Mouse (Mus musculus) liver, adult 2 months (tissue): ENCODE data around the gene Gm14597. TPM values are rescaled to one million over a fixed set of nuclear protein-coding genes. Genes with fewer than 3 reads are reported as not detected.
A peak's percentile ranks its signal among the peaks of the same experiment; 100 is the strongest.

Experiments
- DNase-seq: peaks from one replicate; pipeline ENCODE4 v3.0.0-alpha.2; 2011; ENCODE audit warnings: low read depth, low spot score; ENCODE audit errors: extremely low read depth
- H3K27ac ChIP-seq: fragments of 200-500 bp; replicated peaks from 2 replicates; pipeline ENCODE4 v1.5.1; 2012; ENCODE audit warnings: low read depth, mild to moderate bottlenecking, control low read depth, inconsistent platforms, low read length; ENCODE audit not compliant: insufficient read depth
- H3K27me3 ChIP-seq: fragments of 200-500 bp; 2 replicates; pipeline ENCODE4 v1.6.1; 2012; ENCODE audit warnings: mild to moderate bottlenecking, moderate library complexity, low read length, inconsistent platforms; ENCODE audit not compliant: control insufficient read depth, insufficient read depth
- H3K36me3 ChIP-seq: fragments of 200-500 bp; 2 replicates; pipeline ENCODE4 v1.6.1; 2012; ENCODE audit warnings: low read length, inconsistent platforms; ENCODE audit not compliant: control insufficient read depth, insufficient read depth
- H3K4me1 ChIP-seq: fragments of 200-500 bp; 2 replicates; pipeline ENCODE4 v1.6.1; 2011; ENCODE audit warnings: low read length; ENCODE audit not compliant: control insufficient read depth, insufficient read depth
- H3K4me3 ChIP-seq: fragments of 200-500 bp; 2 replicates; pipeline ENCODE4 v1.5.1; 2011; ENCODE audit warnings: low read depth, mild to moderate bottlenecking, control low read depth, low read length, moderate library complexity; ENCODE audit not compliant: insufficient read depth
- H3K79me2 ChIP-seq: fragments of 200-500 bp; 2 replicates; pipeline ENCODE4 v1.6.1; 2012; ENCODE audit warnings: inconsistent platforms, mild to moderate bottlenecking, low read length, moderate library complexity; ENCODE audit not compliant: control insufficient read depth, insufficient read depth
- H3K9ac ChIP-seq: fragments of 200-500 bp; 2 replicates; pipeline ENCODE4 v1.6.1; 2012; ENCODE audit warnings: low read depth, mild to moderate bottlenecking, control low read depth, inconsistent platforms, low read length
- CTCF ChIP-seq: fragments of 200-500 bp; IDR thresholded peaks from 2 replicates; pipeline ENCODE4 v1.5.1; 2011; ENCODE audit warnings: low read depth, low read length, control low read depth
- POLR2A ChIP-seq: fragments of 200-500 bp; IDR thresholded peaks from 2 replicates; pipeline ENCODE4 v1.6.1; 2011; ENCODE audit warnings: low read length, control low read depth; ENCODE audit not compliant: insufficient read depth; ENCODE audit errors: extremely low read depth
- WGBS: fragments of 180-500 bp; shearing (Covaris S2); methylation state at CpG from one replicate; pipeline ENCODE4 v1.1.7; 2018; 5-methylcytosine and 5-hydroxymethylcytosine counted together
- polyA plus RNA-seq: library from polyadenylated mRNA; depleted of rRNA; stranded (reverse); fragments of >200 nt; gene quantifications from 2 replicates; pipeline ENCODE4 v1.2.3, GENCODE M21; 2012; rRNA removed
- total RNA-seq: library from RNA; depleted of rRNA; stranded (reverse); fragments of >200 nt; gene quantifications from 2 replicates; pipeline ENCODE4 v1.2.3, GENCODE M21; 2014; rRNA removed

Gm14597 gene
- total and polyA plus RNA-seq, 2 experiments = not detected

DNA sequence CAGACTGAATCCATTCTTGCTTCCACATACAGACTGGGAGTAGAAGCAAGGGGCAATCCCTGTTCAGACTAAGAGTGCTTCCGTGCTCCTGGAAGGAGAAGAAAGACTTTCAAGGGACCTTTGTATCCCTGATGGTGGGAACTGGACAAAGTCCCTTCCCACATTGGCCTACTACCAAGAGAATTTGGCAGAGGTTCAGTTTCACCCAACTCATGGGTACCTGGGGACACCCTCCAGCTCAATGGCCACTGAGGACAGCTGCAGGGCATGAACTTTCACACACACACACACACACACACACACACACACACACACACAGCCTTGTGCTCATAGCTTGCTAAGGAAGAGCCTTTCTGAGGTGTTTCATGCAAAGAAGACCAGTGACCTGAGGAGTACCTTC lies 29.5 kb downstream of the Gm14597 start:
- Histone ChIP-seq H3K27ac (no peak overlapping the region), H3K36me3 (no peaks in the 10 kb centered on the region), H3K9ac (no peak overlapping the region), H3K79me2 (no peaks in the 10 kb centered on the region), H3K4me1 (no peaks in the 10 kb centered on the region), H3K27me3 (no peaks in the 10 kb centered on the region), H3K4me3 (no peak overlapping the region)
- WGBS = 35% methylated on average over 1 of the region's 1 CpGs
- peak; percentile 12 for DNase-seq
- TF ChIP-seq POLR2A (no peak), CTCF (no peak)

Other genes starting within 250 kb of the Gm14597 start
- gene Mospd1, start 238.5 kb downstream of the Gm14597 start, total RNA-seq = 14.6 and 15.3 TPM in 2 replicates
- 1.5 and 1.6 TPM in 2 replicates for gene Mospd1, start 238.5 kb downstream of the Gm14597 start, polyA plus RNA-seq
- gene Etd, start 174.1 kb downstream of the Gm14597 start, total RNA-seq = not detected in 2 replicates
- gene Etd, start 174.1 kb downstream of the Gm14597 start, polyA plus RNA-seq = not detected in 2 replicates
- gene Rtl8c, start 947 bp downstream of the Gm14597 start, total RNA-seq = not detected in 2 replicates
- gene Rtl8c, start 947 bp downstream of the Gm14597 start, polyA plus RNA-seq = 1.5 and 2.2 TPM in 2 replicates
- gene Rtl8a, start 34.7 kb upstream of the Gm14597 start, total RNA-seq = 3.1 and 3.2 TPM in 2 replicates
- gene Rtl8a, start 34.7 kb upstream of the Gm14597 start, polyA plus RNA-seq = 36.8 and 39.2 TPM in 2 replicates
- 3.8 and 6.7 TPM in 2 replicates for gene Rtl8b, start 61.4 kb upstream of the Gm14597 start, total RNA-seq
- gene Rtl8b, start 61.4 kb upstream of the Gm14597 start, polyA plus RNA-seq = 23.2 and 27.2 TPM in 2 replicates
- gene 4930502E18Rik, start 115.8 kb upstream of the Gm14597 start, total RNA-seq = not detected in 2 replicates
- gene 4930502E18Rik, start 115.8 kb upstream of the Gm14597 start, polyA plus RNA-seq = not detected in 2 replicates
- gene 1700013H16Rik, start 148.9 kb upstream of the Gm14597 start, total RNA-seq = not detected in 2 replicates
- not detected in 2 replicates for gene 1700013H16Rik, start 148.9 kb upstream of the Gm14597 start, polyA plus RNA-seq
- gene Zfp36l3, start 167.4 kb upstream of the Gm14597 start, total RNA-seq = not detected in 2 replicates
- gene Zfp36l3, start 167.4 kb upstream of the Gm14597 start, polyA plus RNA-seq = not detected in 2 replicates
- 0.83 and 1.0 TPM in 2 replicates for gene Xlr, start 188.7 kb upstream of the Gm14597 start, total RNA-seq
- gene Xlr, start 188.7 kb upstream of the Gm14597 start, polyA plus RNA-seq = not detected in 2 replicates